Comparison of ENCODE assay signal across 18 mouse cellular contexts in the genomic region with DNA sequence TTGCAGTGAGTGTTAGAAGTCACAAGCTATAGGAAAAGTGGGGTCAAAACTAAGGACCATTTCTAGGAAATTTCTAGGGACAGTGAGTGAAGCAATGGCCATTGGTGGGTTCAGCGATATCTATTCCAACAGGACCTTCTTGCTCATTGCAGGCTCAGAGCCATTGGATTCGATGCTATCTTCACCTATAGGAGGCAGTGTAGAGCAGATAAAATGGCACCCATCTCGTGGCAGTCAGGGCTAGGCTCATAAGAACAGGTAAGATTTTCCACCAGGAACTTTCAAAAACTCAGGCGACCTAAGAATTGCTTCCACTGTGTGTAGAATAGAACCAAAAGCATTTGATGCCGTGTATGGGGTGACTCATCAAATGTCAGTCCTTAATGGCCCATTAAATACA.
"Had no signal": no experiment of that assay in that cellular context is flagged by ENCODE, and none has a peak within 500 bp of the region (broad histone marks: within the 10 kb centered on the region; RNA-seq: fewer than 3 reads in every experiment).

No protein-coding gene starts in this region.

- H3K27me3 ChIP-seq: kidney, embryonic 15.5 days; limb, embryonic 13.5 days; liver, embryonic 12.5 days; liver, embryonic 15.5 days; lung, embryonic 15.5 days; megakaryocyte, embryonic 14.5 days; midbrain, embryonic 13.5 days had no signal

- ATAC-seq: liver, embryonic 12.5 days; midbrain, embryonic 13.5 days; midbrain, embryonic 16.5 days had no signal

- H3K9me3 ChIP-seq: kidney, embryonic 15.5 days; limb, embryonic 10.5 days; liver, embryonic 12.5 days; liver, embryonic 15.5 days; lung, embryonic 15.5 days; midbrain, embryonic 13.5 days had no signal

- H3K9ac ChIP-seq: kidney, embryonic 15.5 days; limb, embryonic 13.5 days; liver, embryonic 12.5 days; liver, embryonic 15.5 days; lung, embryonic 15.5 days; midbrain, embryonic 13.5 days had no signal

- H3K27ac ChIP-seq: kidney, embryonic 15.5 days; limb, embryonic 10.5 days; limb, embryonic 13.5 days; liver, embryonic 12.5 days; liver, embryonic 15.5 days; lung, embryonic 15.5 days; midbrain, embryonic 10.5 days; midbrain, embryonic 13.5 days; stomach, postnatal 0 days had no signal

- H3K4me2 ChIP-seq: kidney, embryonic 15.5 days; limb, embryonic 13.5 days; liver, embryonic 12.5 days; liver, embryonic 15.5 days; lung, embryonic 15.5 days; midbrain, embryonic 13.5 days had no signal

- DNase-seq: kidney, postnatal 10 days; kidney, postnatal 36 days; liver; lung, adult 18-20 months; lung, postnatal 36 days; thymus, adult 2 months; thymus, postnatal 14 days had no signal

- H3K4me1 ChIP-seq: kidney, embryonic 15.5 days; limb, embryonic 10.5 days; limb, embryonic 13.5 days; liver, embryonic 12.5 days; liver, embryonic 15.5 days; lung, embryonic 15.5 days; megakaryocyte, embryonic 14.5 days; midbrain, embryonic 10.5 days; midbrain, embryonic 13.5 days had no signal

- H3K4me3 ChIP-seq: kidney, embryonic 15.5 days; limb, embryonic 10.5 days; limb, embryonic 13.5 days; liver, embryonic 12.5 days; liver, embryonic 15.5 days; lung, embryonic 15.5 days; megakaryocyte, embryonic 14.5 days; midbrain, embryonic 10.5 days; midbrain, embryonic 13.5 days had no signal

- H3K36me3 ChIP-seq: kidney, embryonic 15.5 days; limb, embryonic 10.5 days; limb, embryonic 13.5 days; liver, embryonic 12.5 days; liver, embryonic 15.5 days; lung, embryonic 15.5 days; midbrain, embryonic 10.5 days; midbrain, embryonic 13.5 days had no signal
